8 mouse cellular contexts compared by ENCODE assay signal in genomic region chr16:62846498-62847312, GRCm38 (mm10). TPM values are rescaled to one million over a fixed set of nuclear protein-coding genes. Genes with fewer than 3 reads are reported as not detected.
A peak's percentile ranks its signal among the peaks of the same experiment; 100 is the strongest.
DNase-seq lines count a peak whose midpoint lies in the region; ATAC-seq and TF ChIP-seq lines count a peak whose summit lies in the region.

Arl13b (minus strand) TSS chr16:62847040.

- no peaks in the 10 kb centered on the region for H3K9me3 ChIP-seq in CH12.LX (replicated peaks; ENCODE audit: low read length)
- H3K9me3 ChIP-seq in forebrain, embryonic 11.5 days (ENCODE audit: control insufficient read depth, low read length), result no peaks in the 10 kb centered on the region
- no peaks in the 10 kb centered on the region for H3K9me3 ChIP-seq in heart, embryonic 16.5 days (replicated peaks; ENCODE audit: control insufficient read depth, low read length)
- H3K9me3 ChIP-seq in liver, embryonic 15.5 days (replicated peaks), result no peaks in the 10 kb centered on the region
- no peaks in the 10 kb centered on the region for H3K9me3 ChIP-seq in neural tube, embryonic 12.5 days

- H3K27ac ChIP-seq in CH12.LX (ENCODE audit: insufficient read depth, low read depth), result peak within 1 kb of the TSS; percentile 18; the same call in 1 of the 2 replicates
- H3K27ac ChIP-seq in forebrain, embryonic 11.5 days (ENCODE audit: low read depth, low read length), result 0 out of 2 replicates have a peak within 1 kb of the TSS, but pooled peaks have one; percentile 46
- H3K27ac ChIP-seq in heart, embryonic 16.5 days (ENCODE audit: low read length), result peak within 1 kb of the TSS; percentile 72
- H3K27ac ChIP-seq in liver, embryonic 15.5 days (replicated peaks), result peak within 1 kb of the TSS; percentile 64; the same call in 1 of the 2 replicates
- no peak within 1 kb of the TSS; the same call in 1 of the 2 replicates for H3K27ac ChIP-seq in neural tube, embryonic 12.5 days

- peak within 1 kb of the TSS; percentile 77 to 89 (median 85) for H3K4me3 ChIP-seq in CH12.LX (replicated peaks in 1 of 3; ENCODE audit: low read depth in 2 of 3, low read length in 2 of 3, poor library complexity in 1 of 3)
- peak within 1 kb of the TSS; percentile 79 for H3K4me3 ChIP-seq in forebrain, embryonic 11.5 days (ENCODE audit: low read depth, low read length)
- peak within 1 kb of the TSS; percentile 91 for H3K4me3 ChIP-seq in heart, embryonic 16.5 days (ENCODE audit: low read length)
- H3K4me3 ChIP-seq in liver, embryonic 15.5 days (replicated peaks), result peak within 1 kb of the TSS; percentile 82
- H3K4me3 ChIP-seq in neural tube, embryonic 12.5 days, result peak within 1 kb of the TSS; percentile 83

- TF ChIP-seq RAD21 in CH12.LX (IDR thresholded peaks at IDR 0.05; ENCODE audit: low read depth, low read length), result no peak

- TF ChIP-seq POLR2A in CH12.LX (IDR thresholded peaks at IDR 0.05; ENCODE audit: low read depth, low read length), result peak; percentile 74

- no peak; the same call in 1 of the 2 replicates for TF ChIP-seq EP300 in CH12.LX (IDR thresholded peaks at IDR 0.05; ENCODE audit: low read length)

- DNase-seq in CH12.LX (ENCODE audit: extremely low read depth), result peak; percentile 100
- peak; percentile 97 for DNase-seq in c-Kit-positive CD71-positive TER-119-negative erythroid progenitor cells, embryonic 14.5 days (ENCODE audit: low read depth)
- peak; percentile 94 for DNase-seq in forebrain, embryonic 11.5 days (ENCODE audit: low spot score)
- DNase-seq in kidney, postnatal 36 days, result peak; percentile 94 to 97
- peak; percentile 98 for DNase-seq in telencephalon, adult 2 months (ENCODE audit: low read depth, low spot score)

- peak within 1 kb of the TSS; percentile 71 for H3K9ac ChIP-seq in CH12.LX (ENCODE audit: insufficient read depth, low read depth)
- peak within 1 kb of the TSS; percentile 68 for H3K9ac ChIP-seq in forebrain, embryonic 11.5 days (ENCODE audit: low read length)
- peak within 1 kb of the TSS; percentile 83 for H3K9ac ChIP-seq in heart, embryonic 16.5 days (ENCODE audit: low read length)
- peak within 1 kb of the TSS; percentile 68 for H3K9ac ChIP-seq in liver, embryonic 15.5 days
- peak within 1 kb of the TSS; percentile 76 for H3K9ac ChIP-seq in neural tube, embryonic 12.5 days

- H3K79me2 ChIP-seq in CH12.LX (replicated peaks; ENCODE audit: control insufficient read depth, extremely low read depth, insufficient read depth, poor library complexity, severe bottlenecking), result no peaks in the 10 kb centered on the region; the same call in none of the 2 replicates

- in situ Hi-C loops in CH12.LX (cut with MboI; ENCODE audit: low pct_ligation_motif_present, low pct_unique_long_range_greater_than_20kb, low sequenced_read_pairs), result loop anchor here (25.0 kb wide), 1 partner anchor 334 kb away; no protein-coding TSS in a partner anchor

- WGBS in forebrain, embryonic 11.5 days, result under 1% methylated on average over 52 of the region's 52 CpGs
- WGBS in heart, embryonic 16.5 days, result under 1% methylated on average over 52 of the region's 52 CpGs
- WGBS in liver, embryonic 15.5 days (ENCODE audit: insufficient replicate concordance), result under 1% methylated on average over 52 of the region's 52 CpGs
- WGBS in neural tube, embryonic 12.5 days, result under 1% methylated on average over 52 of the region's 52 CpGs

- peaks cover 2% of the 10 kb centered on the region for H3K27me3 ChIP-seq in CH12.LX (replicated peaks)
- H3K27me3 ChIP-seq in forebrain, embryonic 11.5 days (ENCODE audit: control insufficient read depth, insufficient read depth, low read length), result no peaks in the 10 kb centered on the region
- H3K27me3 ChIP-seq in heart, embryonic 16.5 days (ENCODE audit: control insufficient read depth, insufficient read depth, low read length), result no peaks in the 10 kb centered on the region
- no peaks in the 10 kb centered on the region for H3K27me3 ChIP-seq in liver, embryonic 15.5 days
- H3K27me3 ChIP-seq in neural tube, embryonic 12.5 days (replicated peaks), result no peaks in the 10 kb centered on the region

- H3K4me1 ChIP-seq in CH12.LX (ENCODE audit: control insufficient read depth in 1 of 2, insufficient read depth in 2 of 2), result peaks cover 0 to 23% of the 10 kb centered on the region in 2 experiments; a peak in 2 of 4 replicates
- H3K4me1 ChIP-seq in forebrain, embryonic 11.5 days (replicated peaks; ENCODE audit: control insufficient read depth, insufficient read depth, low read length), result no peaks in the 10 kb centered on the region
- peaks cover 7% of the 10 kb centered on the region; the same call in 1 of the 2 replicates for H3K4me1 ChIP-seq in heart, embryonic 16.5 days (ENCODE audit: control insufficient read depth, insufficient read depth, low read length)
- peaks cover 19% of the 10 kb centered on the region for H3K4me1 ChIP-seq in liver, embryonic 15.5 days (replicated peaks)
- H3K4me1 ChIP-seq in neural tube, embryonic 12.5 days, result peaks cover 9% of the 10 kb centered on the region; the same call in 1 of the 2 replicates

- TF ChIP-seq CTCF in CH12.LX (conservative IDR thresholded peaks at IDR 0.05 in 1 of 2, IDR thresholded peaks at IDR 0.05 in 1 of 2; ENCODE audit: low read depth in 2 of 2, low read length in 2 of 2), result no peak

- dilution Hi-C loops in CH12.LX (cut with MboI; ENCODE audit: extremely low pct_ligation_motif_present, extremely low pct_unique_long_range_greater_than_20kb, low sequenced_read_pairs), result no loop called here

- no peaks in the 10 kb centered on the region for H3K36me3 ChIP-seq in CH12.LX (replicated peaks in 1 of 2; ENCODE audit: control insufficient read depth in 1 of 2, insufficient read depth in 1 of 2, low read length in 1 of 2)
- H3K36me3 ChIP-seq in forebrain, embryonic 11.5 days (ENCODE audit: control insufficient read depth, insufficient read depth, low read length), result no peaks in the 10 kb centered on the region
- H3K36me3 ChIP-seq in heart, embryonic 16.5 days (ENCODE audit: control insufficient read depth, insufficient read depth), result no peaks in the 10 kb centered on the region
- no peaks in the 10 kb centered on the region for H3K36me3 ChIP-seq in liver, embryonic 15.5 days (replicated peaks)
- no peaks in the 10 kb centered on the region for H3K36me3 ChIP-seq in neural tube, embryonic 12.5 days

- peak within 1 kb of the TSS; percentile 94 for H3K4me2 ChIP-seq in CH12.LX (ENCODE audit: insufficient read depth, low read depth, poor library complexity, severe bottlenecking)
- peak within 1 kb of the TSS; percentile 69 for H3K4me2 ChIP-seq in forebrain, embryonic 11.5 days (ENCODE audit: low read depth, low read length, severe bottlenecking)
- peak within 1 kb of the TSS; percentile 82 for H3K4me2 ChIP-seq in heart, embryonic 16.5 days (ENCODE audit: low read depth, low read length)
- peak within 1 kb of the TSS; percentile 86 for H3K4me2 ChIP-seq in liver, embryonic 15.5 days
- H3K4me2 ChIP-seq in neural tube, embryonic 12.5 days (replicated peaks), result peak within 1 kb of the TSS; percentile 88

- ATAC-seq in forebrain, embryonic 11.5 days (replicated peaks; ENCODE audit: low FRiP score), result peak; percentile 100
- peak; percentile 100 for ATAC-seq in heart, embryonic 16.5 days (replicated peaks; ENCODE audit: extremely low read depth, insufficient read depth, low FRiP score)
- peak; percentile 99 for ATAC-seq in liver, embryonic 15.5 days (ENCODE audit: insufficient read depth)
- peak; percentile 100 for ATAC-seq in neural tube, embryonic 12.5 days (ENCODE audit: low FRiP score, low read depth)

TF ChIP-seq in CH12.LX, 34 proteins besides CTCF, POLR2A, EP300 and RAD21 (continues in another document):
- peak; percentile 60; the same call in 1 of the 2 replicates for TF ChIP-seq IRF4 (IDR thresholded peaks at IDR 0.05; ENCODE audit: low read depth, low read length)
- TF ChIP-seq NRF1 (IDR thresholded peaks at IDR 0.05; ENCODE audit: low read depth, low read length), result 0 out of 2 replicates have a peak, but pooled peaks have one; percentile 44
- no peak for TF ChIP-seq ZC3H11A (IDR thresholded peaks at IDR 0.05; ENCODE audit: low read depth, low read length)
- no peak for TF ChIP-seq PAX5 (IDR thresholded peaks at IDR 0.05; ENCODE audit: low read length)
- no peak for TF ChIP-seq E2F4 (IDR thresholded peaks at IDR 0.05; ENCODE audit: insufficient replicate concordance, low read depth, low read length)
- peak; percentile 97 for TF ChIP-seq ELF1 (IDR thresholded peaks at IDR 0.05; ENCODE audit: low read depth, low read length)
- TF ChIP-seq NELFE (IDR thresholded peaks at IDR 0.05; ENCODE audit: low read depth, low read length), result peak; percentile 63
- peak; percentile 60; the same call in 1 of the 2 replicates for TF ChIP-seq CHD2 (IDR thresholded peaks at IDR 0.05; ENCODE audit: low read length)
- TF ChIP-seq TBP (conservative IDR thresholded peaks at IDR 0.05; ENCODE audit: low read depth, low read length), result no peak
- TF ChIP-seq RCOR1 (conservative IDR thresholded peaks at IDR 0.05; ENCODE audit: low read depth, low read length), result no peak
- TF ChIP-seq USF2 (conservative IDR thresholded peaks at IDR 0.05; ENCODE audit: low read depth, low read length), result no peak
- TF ChIP-seq MAFK (IDR thresholded peaks at IDR 0.05; ENCODE audit: insufficient replicate concordance, low read length), result no peak
- peak; percentile 71 for TF ChIP-seq MXI1 (IDR thresholded peaks at IDR 0.05; ENCODE audit: low read depth, low read length)
- 0 out of 2 replicates have a peak, but pooled peaks have one; percentile 35 for TF ChIP-seq MEF2A (IDR thresholded peaks at IDR 0.05; ENCODE audit: borderline replicate concordance, low read depth, low read length)
- no peak; the same call in 1 of the 2 replicates for TF ChIP-seq MAX (IDR thresholded peaks at IDR 0.05; ENCODE audit: low read length)
- TF ChIP-seq ZKSCAN1 (IDR thresholded peaks at IDR 0.05; ENCODE audit: borderline replicate concordance, low read depth, low read length), result no peak
- no peak for TF ChIP-seq SMC3 (IDR thresholded peaks at IDR 0.05; ENCODE audit: low read depth, low read length)
- TF ChIP-seq CHD1 (IDR thresholded peaks at IDR 0.05; ENCODE audit: low read depth, low read length), result no peak
- TF ChIP-seq SIN3A (IDR thresholded peaks at IDR 0.05; ENCODE audit: low read length), result peak; percentile 88
- no peak for TF ChIP-seq USF1 (IDR thresholded peaks at IDR 0.05; ENCODE audit: low read depth, low read length)
- TF ChIP-seq HCFC1 (IDR thresholded peaks at IDR 0.05; ENCODE audit: low read depth, low read length), result peak; percentile 79
- TF ChIP-seq JUN (IDR thresholded peaks at IDR 0.05; ENCODE audit: insufficient read depth, low read depth, low read length), result no peak

RNA-seq across cellular contexts. Expression of gene Arl13b, which starts in this region (rescaled TPM):
- total RNA-seq in CH12.LX (2012; rRNA removed), result 7.2 and 10.9 TPM in 2 replicates
- 14.5 and 14.9 TPM in 2 replicates for total RNA-seq in CH12.LX (2014; rRNA removed)
- 9.3 and 9.8 TPM in 2 replicates for polyA plus RNA-seq in CH12.LX (2012; ENCODE audit: insufficient read length, low read depth)
- 14.3 and 15.8 TPM in 2 replicates for polyA plus RNA-seq in forebrain, embryonic 11.5 days (2014; fragmentation: Nextera tagmentation; extraction: Ambion mirVana)
- 9.4 and 9.5 TPM in 2 replicates for polyA plus RNA-seq in heart, embryonic 16.5 days (2015; fragmentation: Nextera tagmentation; extraction: Ambion mirVana)
- polyA plus RNA-seq in liver, embryonic 15.5 days (2015; fragmentation: Nextera tagmentation; extraction: Ambion mirVana), result 3.0 and 4.1 TPM in 2 replicates
- polyA plus RNA-seq in neural tube, embryonic 12.5 days (2016; fragmentation: Nextera tagmentation; extraction: Ambion mirVana), result 18.0 and 20.7 TPM in 2 replicates
